Mouse (Mus musculus) natural killer cell, adult 2 months (primary cell): Measurements from ENCODE around the gene Prpf8.

Source experiments
- DNase-seq, 2 experiments: peaks; one replicate each; pipeline ENCODE4 v3.0.0; 2022; ENCODE audit warnings: low spot score in 2 of 2

Prpf8 gene

GRCm38 (mm10) chr11:75557142-75557541 lies 70.5 kb downstream of the Prpf8 start:
- no peak for DNase-seq

- DNase-seq, result peak in 1 of 2 experiments; percentile 54
Observed at GRCm38 (mm10) chr11:75558101-75558500, 71.5 kb downstream of the Prpf8 start.
